Comparison of ENCODE assay signal across 9 mouse cellular contexts in genomic region chr13:113266495-113266951, GRCm38 (mm10). TPM values are rescaled to one million over a fixed set of nuclear protein-coding genes. Genes with fewer than 3 reads are reported as not detected.
A peak's percentile ranks its signal among the peaks of the same experiment; 100 is the strongest.
DNase-seq lines count a peak whose midpoint lies in the region; ATAC-seq and TF ChIP-seq lines count a peak whose summit lies in the region.
"Had no signal": no experiment of that assay in that cellular context is flagged by ENCODE, and none has a peak within 500 bp of the region (broad histone marks: within the 10 kb centered on the region; RNA-seq: fewer than 3 reads in every experiment).

No protein-coding gene starts in this region.

- no peak overlapping the region for H3K4me3 ChIP-seq in C2C12 (ENCODE audit: insufficient read depth, poor library complexity, severe bottlenecking)
- no peak overlapping the region for H3K4me3 ChIP-seq in embryonic facial prominence, embryonic 11.5 days (ENCODE audit: low read depth, low read length)
- H3K4me3 ChIP-seq in heart, adult 2 months = no peak overlapping the region
- no peak overlapping the region for H3K4me3 ChIP-seq in limb, embryonic 13.5 days
- no peak overlapping the region for H3K4me3 ChIP-seq in stomach, embryonic 14.5 days (ENCODE audit: low read depth, low read length)
- H3K4me3 ChIP-seq: erythroblast, embryonic 14.5 days had no signal

- DNase-seq in adrenal gland, postnatal 25 days = peak; percentile 67
- DNase-seq in embryonic facial prominence, embryonic 11.5 days (ENCODE audit: low spot score) = peak; percentile 90
- DNase-seq in heart, adult 2 months = peak; percentile 54 to 74
- peak; percentile 27 to 80 for DNase-seq in kidney, adult 8-10 months

- H3K79me2 ChIP-seq in C2C12 (ENCODE audit: control insufficient read depth, insufficient read depth) = no peaks in the 10 kb centered on the region
- H3K79me2 ChIP-seq in heart, adult 2 months (replicated peaks; ENCODE audit: control insufficient read depth, insufficient read depth, low read length) = no peaks in the 10 kb centered on the region

- TF ChIP-seq CTCF in C2C12 (IDR thresholded peaks at IDR 0.05; ENCODE audit: control insufficient read depth, insufficient read depth, insufficient read length) = peak; percentile 29
- TF ChIP-seq CTCF in heart, adult 2 months (IDR thresholded peaks at IDR 0.05) = peak; percentile 98

- H3K27me3 ChIP-seq in C2C12 (ENCODE audit: control insufficient read depth, insufficient read depth, insufficient read length) = no peaks in the 10 kb centered on the region
- no peaks in the 10 kb centered on the region for H3K27me3 ChIP-seq in embryonic facial prominence, embryonic 11.5 days (ENCODE audit: control insufficient read depth, insufficient read depth, low read length)
- H3K27me3 ChIP-seq in heart, adult 2 months (ENCODE audit: control insufficient read depth, insufficient read depth, low read length) = no peaks in the 10 kb centered on the region; the same call in 1 of the 2 replicates
- H3K27me3 ChIP-seq in limb, embryonic 13.5 days = no peaks in the 10 kb centered on the region
- no peaks in the 10 kb centered on the region for H3K27me3 ChIP-seq in stomach, embryonic 14.5 days (ENCODE audit: control insufficient read depth, insufficient read depth, low read length)

- TF ChIP-seq POLR2A in heart, adult 2 months (IDR thresholded peaks at IDR 0.05; ENCODE audit: insufficient read depth, low read depth, low read length) = no peak

- no peak overlapping the region for H3ac ChIP-seq in C2C12 (ENCODE audit: control insufficient read depth, insufficient read length, low read depth)

- no peak for ATAC-seq in embryonic facial prominence, embryonic 11.5 days (replicated peaks; ENCODE audit: insufficient number of reproducible peaks, low FRiP score, low TSS enrichment, low read depth)
- ATAC-seq in limb, embryonic 13.5 days (ENCODE audit: low FRiP score, low read depth) = no peak
- ATAC-seq in monocyte, adult 5-6 weeks (replicated peaks; ENCODE audit: insufficient number of reproducible peaks, low FRiP score, low TSS enrichment, poor library complexity, severe bottlenecking) = peak; percentile 52; the same call in 1 of the 2 replicates
- ATAC-seq in stomach, embryonic 14.5 days (ENCODE audit: insufficient number of reproducible peaks, insufficient read depth, low FRiP score, low read depth) = 0 out of 2 replicates have a peak, but pooled peaks have one; percentile 46

- no peak overlapping the region for H3K4me2 ChIP-seq in embryonic facial prominence, embryonic 11.5 days (ENCODE audit: low read depth, low read length)
- H3K4me2 ChIP-seq in limb, embryonic 13.5 days (replicated peaks) = peak overlapping the region; percentile 31
- no peak overlapping the region for H3K4me2 ChIP-seq in stomach, embryonic 14.5 days (replicated peaks; ENCODE audit: low read depth, low read length)

- no peaks in the 10 kb centered on the region for H3K9me3 ChIP-seq in embryonic facial prominence, embryonic 11.5 days (replicated peaks; ENCODE audit: control insufficient read depth, low read length)
- no peaks in the 10 kb centered on the region for H3K9me3 ChIP-seq in limb, embryonic 13.5 days
- H3K9me3 ChIP-seq in stomach, embryonic 14.5 days (ENCODE audit: control insufficient read depth, low read depth, low read length) = no peaks in the 10 kb centered on the region

- no peak for TF ChIP-seq EP300 in heart, adult 2 months (IDR thresholded peaks at IDR 0.05; ENCODE audit: insufficient read depth, low read depth, low read length)

- H3K27ac ChIP-seq in embryonic facial prominence, embryonic 11.5 days (replicated peaks; ENCODE audit: low read depth, low read length) = no peak overlapping the region
- no peak overlapping the region for H3K27ac ChIP-seq in heart, adult 2 months
- no peak overlapping the region for H3K27ac ChIP-seq in limb, embryonic 13.5 days
- no peak overlapping the region for H3K27ac ChIP-seq in stomach, embryonic 14.5 days (ENCODE audit: low read length)

- no peaks in the 10 kb centered on the region for H3K4me1 ChIP-seq in embryonic facial prominence, embryonic 11.5 days (ENCODE audit: control insufficient read depth, insufficient read depth, low read length)
- no peaks in the 10 kb centered on the region for H3K4me1 ChIP-seq in heart, adult 2 months (ENCODE audit: control insufficient read depth, insufficient read depth, low read length)
- H3K4me1 ChIP-seq in limb, embryonic 13.5 days = peaks cover 5% of the 10 kb centered on the region; the same call in 1 of the 2 replicates
- no peaks in the 10 kb centered on the region for H3K4me1 ChIP-seq in stomach, embryonic 14.5 days (ENCODE audit: control insufficient read depth, insufficient read depth, low read length)

- H3K36me3 ChIP-seq in C2C12 (ENCODE audit: control insufficient read depth, insufficient read depth) = no peaks in the 10 kb centered on the region
- H3K36me3 ChIP-seq in embryonic facial prominence, embryonic 11.5 days (replicated peaks; ENCODE audit: control insufficient read depth, insufficient read depth, low read depth, low read length) = no peaks in the 10 kb centered on the region
- H3K36me3 ChIP-seq in heart, adult 2 months (ENCODE audit: control insufficient read depth, insufficient read depth, low read length) = no peaks in the 10 kb centered on the region
- no peaks in the 10 kb centered on the region for H3K36me3 ChIP-seq in limb, embryonic 13.5 days
- H3K36me3 ChIP-seq in stomach, embryonic 14.5 days (ENCODE audit: control insufficient read depth, insufficient read depth, low read length) = no peaks in the 10 kb centered on the region

- H3K79me3 ChIP-seq in C2C12 (ENCODE audit: low read depth) = no peaks in the 10 kb centered on the region

- intact Hi-C loops in heart, adult 2 months (cut with DNase I) = loop anchor here (1.0 to 5.0 kb wide), 5 partner anchors 40 to 601 kb away; partner anchors contain the start of genes Gpx8 and Snx18

- WGBS in embryonic facial prominence, embryonic 11.5 days = 29% methylated on average over 9 of the region's 9 CpGs
- 28% methylated on average over 9 of the region's 9 CpGs for WGBS in heart, adult 2 months
- 28% methylated on average over 9 of the region's 9 CpGs for WGBS in limb, embryonic 13.5 days
- WGBS in stomach, embryonic 14.5 days = 29% methylated on average over 9 of the region's 9 CpGs

- H3K9ac ChIP-seq in embryonic facial prominence, embryonic 11.5 days (replicated peaks; ENCODE audit: low read length) = no peak overlapping the region
- no peak overlapping the region for H3K9ac ChIP-seq in heart, adult 2 months (ENCODE audit: low read depth, low read length)
- no peak overlapping the region for H3K9ac ChIP-seq in limb, embryonic 13.5 days
- H3K9ac ChIP-seq in stomach, embryonic 14.5 days (replicated peaks; ENCODE audit: low read depth, low read length) = no peak overlapping the region

TF ChIP-seq in C2C12, 6 proteins besides CTCF, POLR2A, EP300 and RAD21:
- TF ChIP-seq CEBPB (IDR thresholded peaks at IDR 0.05; ENCODE audit: low read depth) = no peak
- no peak for TF ChIP-seq FOSL1 (IDR thresholded peaks at IDR 0.05; ENCODE audit: insufficient read depth, low read length, poor library complexity, severe bottlenecking)
- no peak for TF ChIP-seq USF1 (IDR thresholded peaks at IDR 0.05; ENCODE audit: low read depth)
TF ChIP-seq in C2C12: peak in this region for 0.

RNA-seq across cellular contexts. Expression of gene BC067074, which starts 26.4 kb away (rescaled TPM):
- polyA plus RNA-seq in C2C12 (2012; fragmentation: generic; extraction: Trizol) = 0.34 TPM
- 0.81 and 0.85 TPM in 2 replicates for total RNA-seq in adrenal gland, postnatal 25 days (2021)
- polyA plus RNA-seq in embryonic facial prominence, embryonic 11.5 days (2014; fragmentation: Nextera tagmentation; extraction: Ambion mirVana) = 4.9 and 5.0 TPM in 2 replicates
- total RNA-seq in heart, adult 2 months (2021) = 1 to 10 TPM; 2.0 to 2.3 TPM
- polyA plus RNA-seq in heart, adult 2 months (2012; rRNA removed) = 1.4 and 1.8 TPM in 2 replicates
- polyA plus RNA-seq in limb, embryonic 13.5 days (2015; fragmentation: Nextera tagmentation; extraction: Ambion mirVana) = 9.5 and 10.2 TPM in 2 replicates
- not detected in 3 replicates for total RNA-seq in monocyte, adult 5-6 weeks (2017)
- polyA plus RNA-seq in stomach, embryonic 14.5 days (2014; fragmentation: Nextera tagmentation; extraction: Ambion mirVana) = 6.0 and 7.0 TPM in 2 replicates
- polyA plus RNA-seq: erythroblast, embryonic 14.5 days had no signal

RNA-seq across cellular contexts. Expression of gene Gzmk, which starts 40.8 kb away (rescaled TPM):
- 0.26 TPM for polyA plus RNA-seq in C2C12 (2012; fragmentation: generic; extraction: Trizol)
- not detected in 2 replicates for total RNA-seq in adrenal gland, postnatal 25 days (2021)
- polyA plus RNA-seq in embryonic facial prominence, embryonic 11.5 days (2014; fragmentation: Nextera tagmentation; extraction: Ambion mirVana) = not detected in 2 replicates
- not detected for total RNA-seq in heart, adult 2 months (2021)
- polyA plus RNA-seq in heart, adult 2 months (2012; rRNA removed) = not detected in 2 replicates
- polyA plus RNA-seq in limb, embryonic 13.5 days (2015; fragmentation: Nextera tagmentation; extraction: Ambion mirVana) = not detected in 2 replicates
- total RNA-seq in monocyte, adult 5-6 weeks (2017) = 1.8 TPM in 1 of 3 replicates, not detected in the others
- 0.25 TPM in 1 of 2 replicates, not detected in the other for polyA plus RNA-seq in stomach, embryonic 14.5 days (2014; fragmentation: Nextera tagmentation; extraction: Ambion mirVana)
- polyA plus RNA-seq: erythroblast, embryonic 14.5 days had no signal

RNA-seq across cellular contexts. Expression of gene Esm1, which starts 57.1 kb away (rescaled TPM):
- polyA plus RNA-seq in C2C12 (2012; fragmentation: generic; extraction: Trizol) = 0.08 TPM
- 8.4 and 11.5 TPM in 2 replicates for total RNA-seq in adrenal gland, postnatal 25 days (2021)
- polyA plus RNA-seq in embryonic facial prominence, embryonic 11.5 days (2014; fragmentation: Nextera tagmentation; extraction: Ambion mirVana) = 2.1 and 2.3 TPM in 2 replicates
- total RNA-seq in heart, adult 2 months (2021) = under 1 TPM; 0.34 to 0.94 TPM
- 0.53 and 1.4 TPM in 2 replicates for polyA plus RNA-seq in heart, adult 2 months (2012; rRNA removed)
- 3.0 TPM in 2 replicates for polyA plus RNA-seq in limb, embryonic 13.5 days (2015; fragmentation: Nextera tagmentation; extraction: Ambion mirVana)
- total RNA-seq in monocyte, adult 5-6 weeks (2017) = 0.32 to 0.39 TPM in 2 of 3 replicates, not detected in the other
- 2.5 and 2.9 TPM in 2 replicates for polyA plus RNA-seq in stomach, embryonic 14.5 days (2014; fragmentation: Nextera tagmentation; extraction: Ambion mirVana)

Comparison
In these comparisons a context has a peak if more than half of its experiments do, and no peak if none do; other contexts are left out.
1. ATAC-seq: peak in monocyte, adult 5-6 weeks (single experiment) and stomach, embryonic 14.5 days (single experiment); none in embryonic facial prominence, embryonic 11.5 days (single experiment) and limb, embryonic 13.5 days (single experiment).
2. Peak in every context shown above with its lines, with median percentiles within 50 percentile points of each other: DNase-seq.